8 mouse cellular contexts compared by ENCODE assay signal in the genomic region with DNA sequence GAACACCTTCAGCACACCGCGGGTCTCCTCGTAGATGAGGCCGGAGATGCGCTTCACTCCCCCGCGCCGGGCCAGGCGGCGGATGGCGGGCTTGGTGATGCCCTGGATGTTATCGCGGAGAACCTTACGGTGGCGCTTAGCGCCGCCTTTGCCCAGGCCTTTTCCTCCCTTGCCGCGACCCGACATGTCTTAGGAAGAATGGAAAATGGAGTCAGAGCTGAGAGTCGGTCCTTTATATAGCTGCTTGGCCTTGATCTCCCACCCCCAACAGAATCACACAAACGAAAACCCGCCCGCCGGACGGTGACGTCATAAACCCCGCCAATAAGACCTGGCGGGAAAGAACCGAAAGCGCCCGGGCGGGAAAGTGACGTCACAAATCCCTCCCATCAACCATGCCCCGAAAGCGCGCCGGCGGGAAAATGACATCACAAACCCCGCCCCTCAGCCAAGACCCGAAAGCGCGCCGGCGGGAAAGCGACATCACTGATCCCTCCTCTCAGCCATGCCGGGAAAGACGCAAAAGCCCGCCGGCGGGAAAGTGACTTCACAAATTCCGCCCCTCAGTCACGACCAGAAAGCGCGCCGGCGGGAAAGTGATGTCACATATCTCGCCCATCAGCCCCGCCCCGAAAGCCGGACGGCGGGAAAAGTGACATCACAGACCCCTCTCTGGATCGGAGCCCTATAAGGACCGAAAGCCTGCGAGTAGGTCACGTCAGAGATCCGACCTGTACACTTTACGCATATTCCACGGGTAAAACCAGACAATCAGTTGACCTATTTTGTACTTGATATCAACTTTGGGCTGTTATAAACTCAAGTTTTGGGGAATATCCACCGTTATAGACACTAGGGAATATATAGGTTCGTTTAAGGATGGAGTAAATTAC. TPM values are rescaled to one million over a fixed set of nuclear protein-coding genes. Genes with fewer than 3 reads are reported as not detected.
DNase-seq lines count a peak whose midpoint lies in the region; ATAC-seq and TF ChIP-seq lines count a peak whose summit lies in the region.

A gene (minus strand): TSS at position 259 of the 893 bp plus-strand sequence.

- H3K27me3 ChIP-seq in heart, embryonic 10.5 days (ENCODE audit: insufficient read depth, poor library complexity, severe bottlenecking): no peaks in the 10 kb centered on the region
- no peaks in the 10 kb centered on the region for H3K27me3 ChIP-seq in kidney, embryonic 14.5 days (ENCODE audit: control insufficient read depth, insufficient read depth, low read length)
- H3K27me3 ChIP-seq in limb, embryonic 14.5 days (ENCODE audit: control insufficient read depth, insufficient read depth, low read length): no peaks in the 10 kb centered on the region
- no peaks in the 10 kb centered on the region for H3K27me3 ChIP-seq in midbrain, embryonic 16.5 days (ENCODE audit: control insufficient read depth, insufficient read depth, low read depth, low read length)
- no peaks in the 10 kb centered on the region for H3K27me3 ChIP-seq in spleen, adult 2 months (ENCODE audit: control insufficient read depth, insufficient read depth, low read length)

- H3K9ac ChIP-seq in kidney, embryonic 14.5 days (ENCODE audit: low read depth, low read length): peak within 1 kb of the TSS; percentile 77
- peak within 1 kb of the TSS; percentile 64 for H3K9ac ChIP-seq in limb, embryonic 14.5 days (ENCODE audit: low read depth, low read length, severe bottlenecking)
- H3K9ac ChIP-seq in midbrain, embryonic 16.5 days (ENCODE audit: low read depth, low read length): peak within 1 kb of the TSS; percentile 57

- TF ChIP-seq POLR2A in embryonic fibroblast, embryonic 13.5 days (IDR thresholded peaks at IDR 0.05; ENCODE audit: low read depth, low read length): peak; percentile 98
- peak; percentile 98; the same call in 1 of the 2 replicates for TF ChIP-seq POLR2A in limb, embryonic 14.5 days (IDR thresholded peaks at IDR 0.05; ENCODE audit: borderline replicate concordance, extremely low read depth, insufficient read depth, insufficient read length)
- TF ChIP-seq POLR2A in spleen, adult 2 months (IDR thresholded peaks at IDR 0.05; ENCODE audit: low read depth, low read length): peak; percentile 35; the same call in 1 of the 2 replicates

- peak; percentile 99 for DNase-seq in B cell, adult 2 months
- DNase-seq in brain, adult 2 months (ENCODE audit: low read depth, low spot score): peak; percentile 99
- DNase-seq in heart, embryonic 10.5 days (ENCODE audit: low spot score): peak; percentile 99
- DNase-seq in limb, embryonic 14.5 days (ENCODE audit: low spot score): peak; percentile 99
- DNase-seq in spleen, adult 2 months (ENCODE audit: low read depth in 1 of 2, low spot score in 2 of 2): peak; percentile 97 to 98

- no peak for TF ChIP-seq CTCF in embryonic fibroblast, embryonic 13.5 days (IDR thresholded peaks at IDR 0.05; ENCODE audit: borderline replicate concordance, insufficient read depth, low read length)
- TF ChIP-seq CTCF in spleen, adult 2 months (IDR thresholded peaks at IDR 0.05; ENCODE audit: extremely low read depth, insufficient read depth, insufficient read length, insufficient replicate concordance): no peak

- H3K9me3 ChIP-seq in heart, embryonic 10.5 days: no peaks in the 10 kb centered on the region
- no peaks in the 10 kb centered on the region for H3K9me3 ChIP-seq in kidney, embryonic 14.5 days (ENCODE audit: control insufficient read depth, low read length)
- H3K9me3 ChIP-seq in limb, embryonic 14.5 days (ENCODE audit: control insufficient read depth, low read length): no peaks in the 10 kb centered on the region
- no peaks in the 10 kb centered on the region for H3K9me3 ChIP-seq in midbrain, embryonic 16.5 days (replicated peaks; ENCODE audit: control insufficient read depth, low read length, poor library complexity, severe bottlenecking)

- H3K4me2 ChIP-seq in kidney, embryonic 14.5 days (replicated peaks; ENCODE audit: low read depth, low read length): peak within 1 kb of the TSS; percentile 55
- peak within 1 kb of the TSS; percentile 85 for H3K4me2 ChIP-seq in limb, embryonic 14.5 days (replicated peaks; ENCODE audit: low read depth, low read length, severe bottlenecking)
- H3K4me2 ChIP-seq in midbrain, embryonic 16.5 days (ENCODE audit: low read length): peak within 1 kb of the TSS; percentile 82

- H3K4me3 ChIP-seq in embryonic fibroblast, embryonic 13.5 days (ENCODE audit: insufficient read depth, low read length): peak within 1 kb of the TSS; percentile 49
- H3K4me3 ChIP-seq in heart, embryonic 10.5 days: peak within 1 kb of the TSS; percentile 62
- H3K4me3 ChIP-seq in kidney, embryonic 14.5 days (ENCODE audit: low read length): peak within 1 kb of the TSS; percentile 57
- H3K4me3 ChIP-seq in limb, embryonic 14.5 days (replicated peaks; ENCODE audit: low read length): peak within 1 kb of the TSS; percentile 52
- H3K4me3 ChIP-seq in midbrain, embryonic 16.5 days (ENCODE audit: low read depth, low read length): peak within 1 kb of the TSS; percentile 44
- H3K4me3 ChIP-seq in spleen, adult 2 months (ENCODE audit: extremely low read depth, insufficient read depth, insufficient read length): peak within 1 kb of the TSS; percentile 60

- H3K4me1 ChIP-seq in embryonic fibroblast, embryonic 13.5 days (ENCODE audit: control insufficient read depth, insufficient read depth, low read length): no peaks in the 10 kb centered on the region
- H3K4me1 ChIP-seq in heart, embryonic 10.5 days: peaks cover 21% of the 10 kb centered on the region
- peaks cover 20% of the 10 kb centered on the region; the same call in 1 of the 2 replicates for H3K4me1 ChIP-seq in kidney, embryonic 14.5 days (ENCODE audit: control insufficient read depth, insufficient read depth, low read length)
- peaks cover 24% of the 10 kb centered on the region for H3K4me1 ChIP-seq in limb, embryonic 14.5 days (ENCODE audit: control insufficient read depth, insufficient read depth, low read length)
- H3K4me1 ChIP-seq in midbrain, embryonic 16.5 days (ENCODE audit: control insufficient read depth, insufficient read depth, low read length): peaks cover 30% of the 10 kb centered on the region
- H3K4me1 ChIP-seq in spleen, adult 2 months (ENCODE audit: control insufficient read depth, insufficient read depth, insufficient read length): peaks cover 2% of the 10 kb centered on the region; the same call in 1 of the 2 replicates

- ATAC-seq in kidney, embryonic 14.5 days (ENCODE audit: low FRiP score, low TSS enrichment): peak; percentile 83
- ATAC-seq in limb, embryonic 14.5 days (ENCODE audit: low FRiP score, low read depth): peak; percentile 78
- peak; percentile 83 for ATAC-seq in midbrain, embryonic 16.5 days

- H3K27ac ChIP-seq in embryonic fibroblast, embryonic 13.5 days (ENCODE audit: insufficient read depth, low read length): peak within 1 kb of the TSS; percentile 93
- H3K27ac ChIP-seq in heart, embryonic 10.5 days: peak within 1 kb of the TSS; percentile 88
- H3K27ac ChIP-seq in kidney, embryonic 14.5 days (ENCODE audit: low read depth, low read length): peak within 1 kb of the TSS; percentile 98
- peak within 1 kb of the TSS; percentile 94 for H3K27ac ChIP-seq in limb, embryonic 14.5 days (replicated peaks; ENCODE audit: low read depth, low read length)
- peak within 1 kb of the TSS; percentile 82 for H3K27ac ChIP-seq in midbrain, embryonic 16.5 days (ENCODE audit: low read length)
- peak within 1 kb of the TSS; percentile 86 for H3K27ac ChIP-seq in spleen, adult 2 months (ENCODE audit: insufficient read depth, low read length)

- under 1% methylated on average over 70 of the region's 72 CpGs for WGBS in heart, embryonic 10.5 days
- under 1% methylated on average over 62 of the region's 72 CpGs for WGBS in kidney, embryonic 14.5 days
- under 1% methylated on average over 54 of the region's 72 CpGs for WGBS in limb, embryonic 14.5 days
- under 1% methylated on average over 61 of the region's 72 CpGs for WGBS in midbrain, embryonic 16.5 days
- WGBS in spleen, adult 2 months: 1% methylated on average over 70 of the region's 72 CpGs

- no peaks in the 10 kb centered on the region for H3K36me3 ChIP-seq in heart, embryonic 10.5 days
- no peaks in the 10 kb centered on the region for H3K36me3 ChIP-seq in kidney, embryonic 14.5 days (ENCODE audit: control insufficient read depth, insufficient read depth, low read length)
- H3K36me3 ChIP-seq in limb, embryonic 14.5 days (ENCODE audit: control insufficient read depth, insufficient read depth, low read length): no peaks in the 10 kb centered on the region
- H3K36me3 ChIP-seq in midbrain, embryonic 16.5 days (ENCODE audit: control insufficient read depth, insufficient read depth, low read length): no peaks in the 10 kb centered on the region
- no peaks in the 10 kb centered on the region for H3K36me3 ChIP-seq in spleen, adult 2 months (ENCODE audit: control insufficient read depth, insufficient read depth, low read length)

RNA-seq across cellular contexts. Expression of the gene that starts here (rescaled TPM):
- 1.3 and 5.4 TPM in 2 replicates for polyA plus RNA-seq in embryonic fibroblast, embryonic 13.5 days (2011; ENCODE audit: insufficient read length, low read depth, missing spikeins)
- polyA plus RNA-seq in heart, embryonic 10.5 days (2016; fragmentation: Nextera tagmentation; extraction: Ambion mirVana): 0.28 TPM in 1 of 2 replicates, not detected in the other
- polyA plus RNA-seq in kidney, embryonic 14.5 days (2014; fragmentation: Nextera tagmentation; extraction: Ambion mirVana): 1.3 and 1.9 TPM in 2 replicates
- polyA plus RNA-seq in limb, embryonic 14.5 days (2012; rRNA removed): 10.1 and 16.1 TPM in 2 replicates
- 0.84 and 0.90 TPM in 2 replicates for polyA plus RNA-seq in limb, embryonic 14.5 days (2014; fragmentation: Nextera tagmentation; extraction: Ambion mirVana)
- polyA plus RNA-seq in midbrain, embryonic 16.5 days (2015; fragmentation: Nextera tagmentation; extraction: Ambion mirVana): 0.47 and 0.72 TPM in 2 replicates
- polyA plus RNA-seq in spleen, adult 2 months (2012; rRNA removed): 16.1 and 29.5 TPM in 2 replicates

Comparison
In these comparisons a context has a peak if more than half of its experiments do, and no peak if none do; other contexts are left out.
1. Peak in every context shown above with its lines: DNase-seq, ATAC-seq, H3K4me3 ChIP-seq and H3K27ac ChIP-seq.
2. Peak in DNase-seq, H3K4me3 ChIP-seq and H3K27ac ChIP-seq in heart, embryonic 10.5 days; RNA of the gene not detected or under 1 TPM.
3. Peak in ATAC-seq, H3K4me3 ChIP-seq, H3K27ac ChIP-seq, H3K9ac ChIP-seq and H3K4me2 ChIP-seq in midbrain, embryonic 16.5 days; RNA of the gene not detected or under 1 TPM.
4. POLR2A ChIP-seq: peak in every context shown above with its lines; median percentile 98 in embryonic fibroblast, embryonic 13.5 days; 98 in limb, embryonic 14.5 days; 35 in spleen, adult 2 months.